16 mouse cellular contexts compared by ENCODE assay signal in the genomic region with DNA sequence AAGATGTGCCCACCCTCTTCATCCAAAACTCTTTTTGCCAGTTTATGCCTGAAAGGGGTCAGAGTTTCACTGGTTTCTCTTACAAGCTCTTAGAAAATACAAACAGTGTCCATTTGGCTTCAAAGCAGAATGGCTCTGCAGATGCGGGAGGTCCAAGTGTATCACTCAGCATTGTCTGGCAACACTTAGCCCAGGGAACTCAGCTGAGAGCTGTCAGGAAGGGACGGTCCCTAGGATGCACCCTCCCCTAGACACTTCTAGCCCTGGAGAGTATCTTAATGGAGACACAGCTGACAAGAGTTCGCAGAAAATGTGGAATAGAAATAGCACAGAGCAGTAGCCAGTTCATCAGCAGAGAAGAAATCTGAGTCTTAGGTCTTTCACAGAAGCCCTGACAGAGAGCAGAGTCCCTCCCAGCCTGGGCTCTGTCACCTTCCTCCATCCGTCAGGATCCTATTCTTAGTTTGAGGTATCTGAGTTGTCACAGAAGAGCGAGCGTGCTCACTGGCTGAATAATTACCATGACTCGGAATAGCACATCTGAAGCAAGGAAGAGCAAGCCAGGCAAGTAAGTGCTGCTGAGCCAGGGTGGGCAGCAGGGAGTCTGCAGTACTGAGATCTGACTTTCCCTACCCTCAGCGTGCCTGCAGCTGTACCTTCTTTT. TPM values are rescaled to one million over a fixed set of nuclear protein-coding genes. Genes with fewer than 3 reads are reported as not detected.
DNase-seq lines count a peak whose midpoint lies in the region; ATAC-seq and TF ChIP-seq lines count a peak whose summit lies in the region.
"Had no signal": no experiment of that assay in that cellular context is flagged by ENCODE, and none has a peak within 500 bp of the region (broad histone marks: within the 10 kb centered on the region; RNA-seq: fewer than 3 reads in every experiment).

No protein-coding gene starts in this region.

- H3K4me1 ChIP-seq in heart, postnatal 0 days (ENCODE audit: control insufficient read depth, insufficient read depth) = peaks cover 16% of the 10 kb centered on the region; the same call in 1 of the 2 replicates
- H3K4me1 ChIP-seq in hindbrain, embryonic 10.5 days (replicated peaks) = peaks cover 10% of the 10 kb centered on the region
- H3K4me1 ChIP-seq: liver, embryonic 13.5 days; neural tube, embryonic 12.5 days had no signal

- no peak for TF ChIP-seq CTCF in heart, postnatal 0 days (IDR thresholded peaks at IDR 0.05; ENCODE audit: low read depth)

- H3K27ac ChIP-seq in heart, postnatal 0 days (ENCODE audit: low read depth) = peak overlapping the region; percentile 74
- H3K27ac ChIP-seq in hindbrain, embryonic 10.5 days = no peak overlapping the region; the same call in 1 of the 2 replicates
- H3K27ac ChIP-seq: liver, embryonic 13.5 days; neural tube, embryonic 12.5 days had no signal

- H3K27me3 ChIP-seq in heart, postnatal 0 days (ENCODE audit: control insufficient read depth, insufficient read depth, low read length) = no peaks in the 10 kb centered on the region
- no peaks in the 10 kb centered on the region for H3K27me3 ChIP-seq in hindbrain, embryonic 10.5 days (ENCODE audit: insufficient read depth, poor library complexity, severe bottlenecking)
- H3K27me3 ChIP-seq: liver, embryonic 13.5 days; neural tube, embryonic 12.5 days had no signal

- 16% methylated on average over 8 of the region's 8 CpGs for WGBS in heart, postnatal 0 days
- WGBS in hindbrain, embryonic 10.5 days = 42% methylated on average over 8 of the region's 8 CpGs

- no peak for TF ChIP-seq EP300 in heart, postnatal 0 days (IDR thresholded peaks at IDR 0.05; ENCODE audit: low read depth)

- H3K36me3 ChIP-seq in heart, postnatal 0 days (replicated peaks; ENCODE audit: control insufficient read depth, insufficient read depth, low read length) = no peaks in the 10 kb centered on the region
- no peaks in the 10 kb centered on the region for H3K36me3 ChIP-seq in hindbrain, embryonic 10.5 days
- H3K36me3 ChIP-seq: liver, embryonic 13.5 days; neural tube, embryonic 12.5 days had no signal

- DNase-seq in frontal cortex, postnatal 10 days (ENCODE audit: low spot score in 2 of 2) = no peak
- DNase-seq in left cerebral cortex, postnatal 14 days (ENCODE audit: low spot score in 2 of 2) = peak; percentile 12 to 30
- DNase-seq in left cerebral cortex, postnatal 36 days (ENCODE audit: low spot score in 2 of 2) = no peak
- DNase-seq in embryo, embryonic 10.5 days (ENCODE audit: low spot score) = peak; percentile 4
- DNase-seq in heart, postnatal 0 days (ENCODE audit: low spot score) = peak; percentile 77
- DNase-seq in hindbrain, embryonic 10.5 days (ENCODE audit: low spot score) = no peak
- DNase-seq: adrenal gland, adult 2 months; cerebellum, adult 9-11 months; kidney, adult 9 months; left cerebral cortex, postnatal 4 days; liver, embryonic 13.5 days; lung, postnatal 14 days; thymus, postnatal 25 days had no signal

- H3K4me3 ChIP-seq in heart, postnatal 0 days (ENCODE audit: low read depth, low read length) = no peak overlapping the region
- H3K4me3 ChIP-seq in hindbrain, embryonic 10.5 days = no peak overlapping the region
- H3K4me3 ChIP-seq: liver, embryonic 13.5 days; neural tube, embryonic 12.5 days had no signal

- intact Hi-C loops in left cerebral cortex, postnatal 14 days (cut with DNase I) = no loop called here
- intact Hi-C loops in left cerebral cortex, postnatal 36 days (cut with DNase I) = no loop called here

- H3K9me3 ChIP-seq in heart, postnatal 0 days (replicated peaks; ENCODE audit: control insufficient read depth, low read length) = no peaks in the 10 kb centered on the region
- no peaks in the 10 kb centered on the region for H3K9me3 ChIP-seq in hindbrain, embryonic 10.5 days
- H3K9me3 ChIP-seq: liver, embryonic 13.5 days; neural tube, embryonic 12.5 days had no signal

- ATAC-seq in frontal cortex, adult (ENCODE audit: low TSS enrichment) = peak; percentile 81
- peak; percentile 87 for ATAC-seq in heart, postnatal 0 days (ENCODE audit: insufficient read depth, low read depth)
- ATAC-seq in erythroid progenitor cell, adult 5-6 weeks (replicated peaks; ENCODE audit: low FRiP score, poor library complexity, severe bottlenecking) = no peak

- peak overlapping the region; percentile 30 for H3K4me2 ChIP-seq in heart, postnatal 0 days (ENCODE audit: low read depth, low read length)
- H3K4me2 ChIP-seq: liver, embryonic 13.5 days; neural tube, embryonic 12.5 days had no signal

- H3K9ac ChIP-seq in heart, postnatal 0 days (replicated peaks; ENCODE audit: low read depth, low read length) = no peak overlapping the region
- H3K9ac ChIP-seq: liver, embryonic 13.5 days; neural tube, embryonic 12.5 days had no signal

RNA-seq across cellular contexts. Expression of a gene that starts 49.7 kb away (rescaled TPM):
- 10 to 100 TPM; 15.8 to 18.0 TPM for total RNA-seq in left cerebral cortex, postnatal 14 days (2021)
- total RNA-seq in left cerebral cortex, postnatal 36 days (2021) = 10 to 100 TPM; 10.4 to 10.5 TPM
- 98.9 and 100 TPM in 2 replicates for total RNA-seq in heart, postnatal 0 days (2014; rRNA removed; ENCODE audit: low replicate concordance)
- polyA plus RNA-seq in heart, postnatal 0 days (2015; fragmentation: Nextera tagmentation; extraction: Ambion mirVana) = 7.7 and 8.3 TPM in 2 replicates
- polyA plus RNA-seq in hindbrain, embryonic 10.5 days (2016; fragmentation: Nextera tagmentation; extraction: Ambion mirVana) = 0.60 and 0.98 TPM in 2 replicates
- total RNA-seq in erythroid progenitor cell, adult 5-6 weeks (2015; ENCODE audit: low replicate concordance) = not detected in 2 replicates
- not detected in 2 replicates for total RNA-seq in erythroid progenitor cell, adult 5-6 weeks (2017; ENCODE audit: low replicate concordance)

Comparison
In these comparisons a context has a peak if more than half of its experiments do, and no peak if none do; other contexts are left out.
1. DNase-seq: peak in left cerebral cortex, postnatal 14 days (2 of 2), embryo, embryonic 10.5 days (single experiment) and heart, postnatal 0 days (single experiment); none in frontal cortex, postnatal 10 days (0 of 2), left cerebral cortex, postnatal 36 days (0 of 2) and hindbrain, embryonic 10.5 days (single experiment).
2. RNA of a gene that starts 49.7 kb away (total RNA-seq): 98.9 to 100 TPM in heart, postnatal 0 days, 15.8 to 18.0 TPM in left cerebral cortex, postnatal 14 days and 10.4 to 10.5 TPM in left cerebral cortex, postnatal 36 days; not detected in erythroid progenitor cell, adult 5-6 weeks; every median in the first group is over 10 times any median in the second.